Mouse (Mus musculus) thymus, postnatal 10 days (tissue): ENCODE measurements at regions not wholly inside any gene's neighbourhood (a gene's known extent, or its start where the extent isn't known, plus 50 kb on each side); places are given as distances from the start of the nearest gene placed in this dataset.

Experiments used
- DNase-seq, 2 experiments: peaks; one replicate each; pipeline ENCODE4 v3.0.0; 2021; ENCODE audit warnings: low spot score in 2 of 2

- DNase-seq: no peak
Observed at GRCm38 (mm10) chr14:114804643-114805042, 287.4 kb upstream of the Gpc5 start.

GRCm38 (mm10) chr14:114808621-114809020 lies 283.4 kb upstream of the Gpc5 start:
- no peak for DNase-seq

- DNase-seq: no peak
Observed at GRCm38 (mm10) chr14:114820677-114821076, 271.3 kb upstream of the Gpc5 start.

DNA sequence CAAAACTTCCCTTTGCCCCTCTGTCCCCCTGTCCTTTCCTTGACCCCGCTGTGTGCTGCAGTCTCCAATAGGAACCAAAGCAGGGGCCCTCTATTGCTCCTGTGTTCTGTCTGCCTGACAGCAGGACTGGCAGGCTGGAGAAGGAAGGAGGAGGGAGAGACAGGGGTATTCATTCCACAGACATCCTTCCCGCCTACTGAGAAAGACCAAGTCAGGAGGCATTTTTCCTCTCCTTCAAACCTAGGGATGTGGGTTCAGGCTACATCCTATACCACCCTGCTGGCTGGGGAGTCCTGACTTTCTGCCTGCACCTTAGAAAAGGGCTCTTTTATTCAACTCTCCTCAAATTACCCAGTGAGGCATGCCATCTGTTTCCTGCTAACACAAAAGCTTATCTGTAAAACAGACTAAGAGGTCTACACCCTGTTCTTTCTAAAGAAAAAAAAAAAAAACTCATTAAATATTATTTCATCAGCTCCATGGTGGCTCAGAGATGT lies 270.9 kb upstream of the Gpc5 start:
- no peak for DNase-seq

- DNase-seq: no peak
Observed at GRCm38 (mm10) chr14:114821672-114822071, 270.3 kb upstream of the Gpc5 start.

- DNase-seq: no peak
Observed at GRCm38 (mm10) chr14:114826662-114827321, 265.2 kb upstream of the Gpc5 start.

GRCm38 (mm10) chr14:114829310-114829709 lies 262.7 kb upstream of the Gpc5 start:
- DNase-seq: no peak

- no peak for DNase-seq
Observed at GRCm38 (mm10) chr14:114832987-114833386, 259.0 kb upstream of the Gpc5 start.

DNA sequence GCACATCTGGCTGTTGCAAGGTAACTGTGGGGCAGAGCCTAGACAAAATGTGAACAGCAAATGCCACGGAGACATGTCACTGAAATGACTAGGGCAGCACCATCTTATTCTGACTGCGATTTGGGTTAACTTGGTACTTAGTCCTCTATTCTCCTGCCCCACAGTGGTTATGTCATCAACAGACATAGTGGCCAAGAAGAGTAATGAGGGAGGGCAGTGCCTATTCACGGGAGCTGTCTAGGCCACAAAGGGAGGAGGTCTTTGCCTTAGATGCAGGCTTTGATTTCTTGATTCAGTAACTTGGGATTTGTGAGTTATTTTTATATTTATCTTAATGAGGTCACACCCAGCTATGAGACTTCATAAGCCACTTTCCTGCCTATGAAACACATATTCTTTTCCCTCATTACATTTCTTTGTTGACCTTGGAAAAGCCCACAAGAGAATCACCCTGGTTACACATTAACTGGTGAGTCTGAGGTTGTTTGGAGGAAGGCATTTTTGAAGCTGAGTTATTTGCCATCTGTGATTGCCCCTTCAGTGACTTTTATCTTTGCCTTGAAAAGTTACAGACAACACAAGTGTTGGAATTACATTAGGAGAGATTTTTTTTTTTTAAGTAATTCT lies 255.2 kb upstream of the Gpc5 start:
- no peak for DNase-seq

GRCm38 (mm10) chr14:114837652-114838276 lies 254.3 kb upstream of the Gpc5 start:
- DNase-seq: no peak

DNA sequence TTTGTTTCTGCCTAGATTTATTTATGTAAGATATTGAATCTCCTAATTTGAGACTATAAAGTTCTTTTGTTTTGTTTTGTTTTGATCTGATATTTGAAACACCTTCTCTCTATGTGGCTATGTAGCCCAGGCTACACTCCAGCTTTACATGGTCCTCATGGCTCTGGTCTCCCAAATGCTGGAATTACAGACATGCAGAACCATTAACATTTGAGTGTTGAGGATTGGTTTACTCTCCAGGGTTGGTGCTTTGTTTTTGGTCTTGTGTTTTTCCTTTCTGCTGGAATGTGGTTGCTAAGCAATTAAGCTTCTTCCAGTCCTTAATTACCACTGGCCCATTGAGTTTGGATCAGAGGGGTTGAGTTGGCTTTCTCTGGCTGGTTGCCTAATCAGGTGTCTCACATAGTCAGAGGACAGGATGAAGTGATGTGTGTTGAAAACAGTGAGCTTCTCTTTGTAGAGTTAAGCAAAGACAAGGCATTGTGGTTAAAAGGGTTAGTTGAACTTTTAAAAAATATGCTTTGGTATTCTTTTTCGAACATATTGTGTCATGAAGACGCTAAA lies 252.6 kb upstream of the Gpc5 start:
- DNase-seq: no peak

GRCm38 (mm10) chr14:114840766-114841165 lies 251.2 kb upstream of the Gpc5 start:
- DNase-seq: no peak

GRCm38 (mm10) chr14:114841552-114841951 lies 250.5 kb upstream of the Gpc5 start:
- no peak for DNase-seq

DNA sequence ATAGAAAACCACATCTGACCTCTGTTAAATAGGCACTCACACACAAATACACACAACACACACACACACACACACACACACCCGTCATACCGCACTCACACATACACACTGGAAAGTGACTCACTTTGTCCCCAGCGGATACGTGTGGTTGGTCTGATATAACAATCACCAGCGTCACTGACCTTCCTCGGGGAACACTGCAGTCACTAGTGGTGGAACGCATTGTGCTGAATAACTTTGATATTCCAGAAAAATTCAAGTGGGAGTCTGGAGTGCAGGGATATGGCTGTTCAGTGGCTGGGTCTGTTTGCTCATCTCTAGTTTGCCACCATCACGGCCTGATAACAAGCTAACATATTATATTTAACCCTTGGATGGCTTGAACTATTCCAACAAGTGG lies 249.7 kb upstream of the Gpc5 start:
- DNase-seq: no peak

DNA sequence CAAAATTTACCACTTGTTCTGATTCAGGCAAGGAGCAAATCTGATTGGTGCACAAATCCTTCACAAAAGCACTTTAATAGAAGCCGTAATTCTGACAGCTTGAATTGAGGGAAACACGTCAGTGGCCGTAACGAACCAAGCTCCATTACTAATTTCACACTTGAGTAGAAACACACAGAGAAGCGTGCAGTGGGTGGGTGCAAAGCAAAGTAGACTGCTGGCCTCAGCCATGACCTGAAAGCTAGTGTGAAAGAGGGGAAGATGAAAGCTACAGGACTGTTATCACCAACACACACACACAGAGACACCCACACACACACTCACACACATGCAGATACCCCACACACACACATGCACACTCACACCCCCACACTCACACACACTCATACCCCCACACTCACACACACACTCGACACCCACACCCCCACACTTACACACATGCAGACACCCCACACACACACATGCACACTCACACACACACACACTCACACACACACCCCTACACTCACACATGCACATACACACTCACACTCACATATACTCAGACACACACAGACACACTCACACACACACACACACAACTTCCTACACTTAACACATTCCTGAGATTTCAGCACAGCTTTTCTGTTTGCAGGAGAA lies 248.8 kb upstream of the Gpc5 start:
- no peak for DNase-seq

DNA sequence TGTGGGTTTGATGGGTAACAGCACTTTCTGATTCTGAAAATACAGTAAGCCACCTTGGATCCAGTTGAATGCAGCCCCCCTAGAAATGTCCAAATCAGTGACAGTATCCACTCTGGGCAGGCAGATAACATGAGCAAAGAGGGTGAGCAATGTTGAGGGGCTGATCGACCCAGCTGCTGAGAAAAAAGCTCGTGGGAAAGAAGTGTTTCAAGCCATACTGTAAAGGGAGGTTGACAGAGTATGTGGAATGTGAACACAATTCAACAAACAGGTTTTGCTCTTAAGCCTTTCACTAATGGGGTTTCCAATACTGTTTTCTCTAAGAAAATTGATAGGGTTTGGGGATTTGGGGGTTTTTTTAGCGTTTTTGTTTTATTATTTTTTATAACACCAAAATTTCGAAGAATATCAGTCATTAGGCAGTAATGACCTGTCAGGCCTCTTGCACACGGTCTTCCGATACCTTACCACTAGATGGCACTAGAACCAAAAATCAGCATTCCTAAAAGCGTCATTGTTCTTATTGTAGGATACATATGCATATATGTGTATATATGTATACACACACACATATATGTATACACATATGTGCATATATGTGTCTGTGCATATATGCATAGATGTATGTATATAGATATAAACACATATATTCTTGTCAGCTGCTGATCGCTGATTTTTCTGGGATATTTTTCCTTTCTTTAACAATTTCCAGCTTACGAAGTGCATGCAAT lies 237.5 kb upstream of the Gpc5 start:
- DNase-seq: peak in 1 of 2 experiments; percentile 24

DNA sequence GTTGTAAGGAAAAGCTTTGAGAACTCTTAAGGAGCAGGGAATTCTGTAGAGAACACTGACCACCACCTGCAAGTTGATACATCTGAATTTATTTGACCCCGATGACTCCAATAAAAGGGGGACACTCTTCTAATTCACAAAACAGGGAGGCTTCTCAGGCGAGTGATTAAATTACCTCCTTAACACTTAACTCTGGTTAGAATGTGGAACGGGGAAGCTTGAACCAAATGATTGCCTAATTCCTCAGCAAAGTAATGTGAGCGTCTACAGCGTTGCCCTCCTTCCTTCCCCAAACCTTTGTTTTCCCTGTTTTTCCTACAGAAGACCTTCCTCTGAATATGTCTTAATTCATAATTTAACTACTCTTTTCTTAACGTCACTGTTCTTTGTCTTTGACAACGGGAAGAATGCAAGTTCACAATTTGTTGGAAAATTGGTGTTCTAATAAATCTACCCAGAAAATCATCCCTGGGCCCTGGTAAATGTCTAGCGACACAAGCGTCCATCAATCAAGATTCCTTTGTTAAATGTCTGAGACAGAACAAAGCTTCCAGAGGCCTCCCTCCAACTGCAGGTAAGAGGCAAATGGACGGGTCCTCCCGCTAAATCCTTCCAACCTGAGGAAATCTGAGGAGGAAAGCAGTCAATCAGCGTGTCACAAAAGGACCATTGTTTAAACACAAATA lies 236.8 kb upstream of the Gpc5 start:
- DNase-seq: no peak

GRCm38 (mm10) chr14:114855746-114856145 lies 236.3 kb upstream of the Gpc5 start:
- DNase-seq: no peak

DNA sequence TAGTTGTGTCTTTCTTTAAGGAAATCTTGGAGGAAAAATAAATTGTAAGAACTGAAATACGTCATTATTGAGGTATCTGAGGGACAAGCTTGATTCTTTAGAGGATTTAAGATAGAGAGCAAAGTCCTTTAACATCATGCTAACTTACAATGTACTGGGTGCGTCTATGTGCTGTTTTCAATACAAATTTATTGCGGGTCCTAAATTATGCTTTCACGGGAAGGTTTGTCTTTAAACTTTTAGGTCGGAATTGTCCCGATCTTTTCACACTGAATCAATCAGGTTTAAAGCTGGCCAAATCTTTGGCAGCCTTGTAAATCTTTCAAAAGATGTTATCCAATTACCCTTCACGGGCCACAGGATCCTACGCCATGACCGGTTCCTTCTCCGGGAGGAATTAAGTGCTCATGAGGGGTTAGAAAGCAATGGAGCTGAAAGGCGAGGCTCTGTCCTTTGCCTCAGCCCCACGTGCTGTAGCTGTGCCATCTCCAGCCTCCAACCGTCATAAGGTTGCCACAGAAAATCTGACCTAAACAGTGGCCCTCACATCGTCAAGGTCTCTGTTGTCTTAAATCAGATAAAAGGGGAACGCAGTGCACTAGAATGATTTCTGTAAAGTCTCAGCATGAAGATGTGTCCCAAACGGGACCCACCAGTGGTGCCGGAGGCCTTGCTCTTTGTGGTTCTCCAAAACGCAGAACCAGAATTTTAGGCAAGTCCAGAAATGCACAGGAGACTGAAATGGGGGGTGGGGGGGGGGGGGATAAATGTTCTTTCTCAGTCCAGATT lies 235.6 kb upstream of the Gpc5 start:
- DNase-seq: no peak

DNA sequence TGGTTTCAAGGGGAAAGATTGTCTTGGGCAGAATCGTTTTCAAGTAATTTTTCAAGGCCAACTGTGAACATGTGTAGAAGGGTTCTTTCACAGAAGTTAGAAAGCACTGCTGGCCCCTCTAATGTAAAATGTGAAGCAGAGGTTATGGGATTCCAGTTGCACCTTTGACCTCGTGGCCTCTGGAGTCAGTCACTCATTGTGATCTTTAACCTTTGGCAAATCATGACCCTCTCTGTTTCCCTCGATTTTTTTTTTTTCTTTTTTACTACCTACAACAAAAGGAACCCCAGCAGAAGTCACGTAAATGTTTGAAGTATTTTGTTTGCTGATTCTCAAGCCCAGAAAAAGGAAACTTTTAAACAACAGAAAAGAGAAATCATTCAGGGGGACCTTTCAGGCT lies 234.8 kb upstream of the Gpc5 start:
- DNase-seq: no peak
